Mouse (Mus musculus) kidney, adult 2 months (tissue): ENCODE measurements around the gene Cdt1. TPM values are rescaled to one million over a fixed set of nuclear protein-coding genes. Genes with fewer than 3 reads are reported as not detected.
A peak's percentile ranks its signal among the peaks of the same experiment; 100 is the strongest.

Experiments
- DNase-seq: peaks from one replicate; pipeline ENCODE4 v3.0.0; 2021
- H3K27ac ChIP-seq: fragments of 200-500 bp; 2 replicates; pipeline ENCODE4 v1.5.1; 2012; ENCODE audit warnings: low read depth, low read length, control low read depth, inconsistent platforms; ENCODE audit not compliant: insufficient read depth
- H3K27me3 ChIP-seq: fragments of 200-500 bp; replicated peaks from 2 replicates; pipeline ENCODE4 v1.6.1; 2012; ENCODE audit warnings: mild to moderate bottlenecking, moderate library complexity, low read length, inconsistent platforms; ENCODE audit not compliant: control insufficient read depth, insufficient read depth
- H3K36me3 ChIP-seq: fragments of 200-500 bp; 2 replicates; pipeline ENCODE4 v1.6.1; 2012; ENCODE audit warnings: mild to moderate bottlenecking, moderate library complexity, low read length, inconsistent platforms; ENCODE audit not compliant: control insufficient read depth, insufficient read depth
- H3K4me1 ChIP-seq: fragments of 200-500 bp; 2 replicates; pipeline ENCODE4 v1.6.1; 2011; ENCODE audit warnings: low read length; ENCODE audit not compliant: control insufficient read depth, insufficient read depth
- H3K4me3 ChIP-seq: fragments of 200-500 bp; 2 replicates; pipeline ENCODE4 v1.5.1; 2011; ENCODE audit warnings: mild to moderate bottlenecking, low read depth, low read length, control low read depth; ENCODE audit not compliant: insufficient read depth
- CTCF ChIP-seq: fragments of 200-500 bp; conservative IDR thresholded peaks from 2 replicates; pipeline ENCODE4 v1.5.1; 2011; ENCODE audit warnings: low read depth, mild to moderate bottlenecking, control low read depth, low read length, moderate library complexity, mixed read lengths; ENCODE audit not compliant: insufficient read depth, insufficient read length
- POLR2A ChIP-seq: fragments of 200-500 bp; IDR thresholded peaks from one replicate; pipeline ENCODE4 v1.6.1; 2011; ENCODE audit warnings: low read depth, low read length, control low read depth
- WGBS: fragments of 180-500 bp; shearing (Covaris S2); methylation state at CpG from one replicate; pipeline ENCODE4 v1.1.7; 2018; 5-methylcytosine and 5-hydroxymethylcytosine counted together
- polyA plus RNA-seq: library from polyadenylated mRNA; depleted of rRNA; stranded (reverse); fragments of >200 nt; gene quantifications from 2 replicates; pipeline ENCODE4 v1.2.3, GENCODE M21; 2012

Gene Cdt1
- polyA plus RNA-seq, 1 experiment = 7.1 TPM

GRCm38 (mm10) chr8:122526084-122526483, 41.7 kb upstream of the Cdt1 start:
- peak overlapping the region; percentile 95 for H3K27ac ChIP-seq
- no peaks in the 10 kb centered on the region for H3K27me3 ChIP-seq
- TF ChIP-seq CTCF (no peak), POLR2A (no peak)
- H3K4me3 ChIP-seq = no peak overlapping the region
- no peak for DNase-seq
- H3K4me1 ChIP-seq = peaks cover 64% of the 10 kb centered on the region
- H3K36me3 ChIP-seq = no peaks in the 10 kb centered on the region
- 21% methylated on average over 3 of the region's 3 CpGs for WGBS

- TF ChIP-seq CTCF (no peak), POLR2A (no peak)
- peak; percentile 91 for DNase-seq
- Histone ChIP-seq H3K27ac (peak overlapping the region; percentile 95), H3K36me3 (no peaks in the 10 kb centered on the region), H3K4me1 (peaks cover 64% of the 10 kb centered on the region), H3K27me3 (no peaks in the 10 kb centered on the region), H3K4me3 (no peak overlapping the region)
- WGBS = 17% methylated on average over 7 of the region's 7 CpGs
Observed at GRCm38 (mm10) chr8:122526526-122527170, 41.2 kb upstream of the Cdt1 start.

- Histone ChIP-seq H3K36me3 (no peaks in the 10 kb centered on the region), H3K4me3 (no peak overlapping the region), H3K4me1 (peaks cover 66% of the 10 kb centered on the region), H3K27me3 (no peaks in the 10 kb centered on the region), H3K27ac (no peak overlapping the region)
- no peak for TF ChIP-seq CTCF
- no peak for TF ChIP-seq POLR2A
- WGBS = 88% methylated on average over 3 of the region's 3 CpGs
- no peak for DNase-seq
Observed at GRCm38 (mm10) chr8:122527937-122528336, 39.9 kb upstream of the Cdt1 start.

- Histone ChIP-seq H3K4me3 (no peak overlapping the region), H3K4me1 (peaks cover 61% of the 10 kb centered on the region), H3K36me3 (no peaks in the 10 kb centered on the region), H3K27me3 (no peaks in the 10 kb centered on the region), H3K27ac (peak overlapping the region; percentile 46)
- TF ChIP-seq POLR2A (no peak), CTCF (no peak)
- DNase-seq = peak; percentile 94
- WGBS = 58% methylated on average over 4 of the region's 4 CpGs
Observed at GRCm38 (mm10) chr8:122529159-122529558, 38.7 kb upstream of the Cdt1 start.

GRCm38 (mm10) chr8:122531312-122531711, 36.5 kb upstream of the Cdt1 start:
- Histone ChIP-seq H3K4me1 (peaks cover 39% of the 10 kb centered on the region), H3K36me3 (no peaks in the 10 kb centered on the region), H3K27me3 (no peaks in the 10 kb centered on the region), H3K27ac (no peak overlapping the region), H3K4me3 (no peak overlapping the region)
- WGBS = 67% methylated on average over 8 of the region's 8 CpGs
- DNase-seq = no peak
- TF ChIP-seq CTCF = no peak
- no peak for TF ChIP-seq POLR2A

- Histone ChIP-seq H3K4me3 (no peak overlapping the region), H3K27me3 (no peaks in the 10 kb centered on the region), H3K4me1 (peaks cover 25% of the 10 kb centered on the region), H3K27ac (peak overlapping the region; percentile 53), H3K36me3 (no peaks in the 10 kb centered on the region)
- DNase-seq = peak; percentile 74
- 32% methylated on average over 6 of the region's 6 CpGs for whole genome bisulfite sequencing
- TF ChIP-seq POLR2A = no peak
- TF ChIP-seq CTCF = no peak
Observed at GRCm38 (mm10) chr8:122537033-122537432, 30.8 kb upstream of the Cdt1 start.

- no peak overlapping the region for H3K27ac ChIP-seq
- H3K27me3 ChIP-seq = no peaks in the 10 kb centered on the region
- H3K36me3 ChIP-seq = no peaks in the 10 kb centered on the region
- H3K4me3 ChIP-seq = no peak overlapping the region
- peaks cover 22% of the 10 kb centered on the region for H3K4me1 ChIP-seq
- DNase-seq = no peak
- 79% methylated on average over 2 of the region's 2 CpGs for WGBS
- TF ChIP-seq CTCF (no peak), POLR2A (no peak)
Observed at GRCm38 (mm10) chr8:122537812-122538211, 30.0 kb upstream of the Cdt1 start.
